Mouse (Mus musculus) liver, embryonic 16.5 days (tissue): ENCODE results near the gene Rai14. TPM values are rescaled to one million over a fixed set of nuclear protein-coding genes. Genes with fewer than 3 reads are reported as not detected.

Experiments
- ATAC-seq: fragments of 200-750 bp; cut with Nextera tagmentation; 2 replicates; pipeline ENCODE4 v1.8.0; 2017; ENCODE audit warnings: low read depth, mild to moderate bottlenecking, moderate number of reproducible peaks, moderate library complexity
- H3K27ac ChIP-seq: fragments of 300-500 bp; sonication (generic); 2 replicates; pipeline ENCODE4 v1.5.1; 2014; ENCODE audit warnings: mild to moderate bottlenecking, low read length
- H3K27me3 ChIP-seq: fragments of 300-500 bp; sonication (generic); 2 replicates; pipeline ENCODE4 v1.6.1; 2014; ENCODE audit warnings: low read depth, low read length, mixed read lengths; ENCODE audit not compliant: control insufficient read depth, insufficient read depth
- H3K36me3 ChIP-seq: fragments of 300-500 bp; sonication (generic); 2 replicates; pipeline ENCODE4 v1.6.1; 2014; ENCODE audit warnings: mild to moderate bottlenecking; ENCODE audit not compliant: control insufficient read depth, insufficient read depth
- H3K4me1 ChIP-seq: fragments of 300-500 bp; sonication (generic); 2 replicates; pipeline ENCODE4 v1.6.1; 2014; ENCODE audit warnings: low read depth, low read length, mixed read lengths; ENCODE audit not compliant: control insufficient read depth
- H3K4me2 ChIP-seq: fragments of 300-500 bp; sonication (generic); 2 replicates; pipeline ENCODE4 v1.6.1; 2014; ENCODE audit warnings: low read depth, low read length, mixed read lengths
- H3K4me3 ChIP-seq: fragments of 300-500 bp; sonication (generic); 2 replicates; pipeline ENCODE4 v1.5.1; 2014; ENCODE audit warnings: low read depth, mild to moderate bottlenecking, low read length
- H3K9ac ChIP-seq: fragments of 300-500 bp; sonication (generic); 2 replicates; pipeline ENCODE4 v1.6.1; 2014; ENCODE audit warnings: low read depth, low read length
- H3K9me3 ChIP-seq: fragments of 300-500 bp; sonication (generic); replicated peaks from 2 replicates; pipeline ENCODE4 v1.6.1; 2016; ENCODE audit warnings: low read length; ENCODE audit not compliant: control insufficient read depth
- WGBS: fragments of 180-500 bp; shearing (Covaris S2); extraction: QIAGEN DNeasy Blood & Tissue Kit; methylation state at CpG from one replicate; pipeline ENCODE4 v1.1.7; 2014; ENCODE audit not compliant: insufficient replicate concordance; 5-methylcytosine and 5-hydroxymethylcytosine counted together
- polyA plus RNA-seq: library from polyadenylated mRNA; unstranded; fragments of >200 nt; fragmentation: Nextera tagmentation; extraction: Ambion mirVana; gene quantifications from 2 replicates; pipeline ENCODE4 v1.2.1, GENCODE M21; 2015

Gene Rai14
- polyA plus RNA-seq, 1 experiment from 2014 or later = 6.2 TPM

DNA sequence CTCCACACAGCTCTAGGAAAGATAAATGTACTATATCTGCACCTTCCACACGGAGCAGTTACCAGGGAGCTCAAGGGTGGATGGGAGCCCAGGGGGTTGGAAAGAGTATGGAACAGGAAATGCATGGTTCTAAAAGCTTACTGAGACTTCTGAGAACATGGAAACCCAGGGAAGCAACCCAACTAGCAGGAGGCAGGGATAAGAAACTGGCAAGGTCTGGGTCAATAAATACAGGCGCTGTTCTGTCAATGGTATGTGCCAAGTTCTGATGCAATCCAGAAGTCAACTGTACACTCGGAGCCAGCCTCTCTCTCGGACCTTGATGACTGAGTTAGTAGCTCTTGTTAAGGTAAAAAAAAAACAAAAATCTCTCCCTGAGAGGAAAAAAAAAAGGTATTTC lies 42.6 kb downstream of the Rai14 start:
- Histone ChIP-seq H3K9me3 (no peaks in the 10 kb centered on the region), H3K27ac (no peak overlapping the region), H3K27me3 (no peaks in the 10 kb centered on the region), H3K4me3 (no peak overlapping the region), H3K4me1 (no peaks in the 10 kb centered on the region), H3K9ac (no peak overlapping the region), H3K36me3 (no peaks in the 10 kb centered on the region), H3K4me2 (no peak overlapping the region)
- WGBS = 61% methylated on average over 4 of the region's 4 CpGs
- 0 out of 2 replicates have a peak, but pooled peaks have one; percentile 53 for ATAC-seq

DNA sequence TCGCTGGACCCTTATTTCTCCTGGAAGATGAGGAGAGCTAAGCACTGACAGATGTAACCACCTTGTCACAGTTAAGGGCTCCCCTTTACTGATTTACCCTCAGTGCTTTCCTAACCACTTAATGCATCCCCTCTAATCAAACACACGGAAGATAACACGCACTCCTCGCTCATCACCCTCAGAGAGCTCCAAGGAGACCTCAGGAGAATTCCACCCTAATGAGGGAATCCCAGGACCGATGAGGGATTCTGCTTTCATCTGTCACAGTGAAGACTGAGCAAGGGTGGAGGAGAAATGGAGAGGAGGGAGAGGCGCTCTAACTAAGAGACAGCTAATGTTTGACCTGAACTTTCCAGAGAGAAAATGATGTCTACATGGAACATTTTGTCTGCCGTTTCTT lies 44.3 kb downstream of the Rai14 start:
- H3K9ac ChIP-seq = no peak overlapping the region
- H3K4me2 ChIP-seq = no peak overlapping the region
- WGBS = 69% methylated on average over 7 of the region's 7 CpGs
- no peak overlapping the region for H3K4me3 ChIP-seq
- H3K4me1 ChIP-seq = no peaks in the 10 kb centered on the region
- no peak for ATAC-seq
- H3K27ac ChIP-seq = no peak overlapping the region
- no peaks in the 10 kb centered on the region for H3K27me3 ChIP-seq
- H3K36me3 ChIP-seq = no peaks in the 10 kb centered on the region
- H3K9me3 ChIP-seq = no peaks in the 10 kb centered on the region

GRCm38 (mm10) chr15:10668120-10668900 lies 46.1 kb downstream of the Rai14 start:
- H3K4me3 ChIP-seq = no peak overlapping the region
- no peak for ATAC-seq
- H3K36me3 ChIP-seq = no peaks in the 10 kb centered on the region
- 60% methylated on average over 10 of the region's 10 CpGs for WGBS
- H3K9ac ChIP-seq = no peak overlapping the region
- no peaks in the 10 kb centered on the region for H3K27me3 ChIP-seq
- no peak overlapping the region for H3K27ac ChIP-seq
- no peaks in the 10 kb centered on the region for H3K4me1 ChIP-seq
- H3K9me3 ChIP-seq = no peaks in the 10 kb centered on the region
- H3K4me2 ChIP-seq = no peak overlapping the region

DNA sequence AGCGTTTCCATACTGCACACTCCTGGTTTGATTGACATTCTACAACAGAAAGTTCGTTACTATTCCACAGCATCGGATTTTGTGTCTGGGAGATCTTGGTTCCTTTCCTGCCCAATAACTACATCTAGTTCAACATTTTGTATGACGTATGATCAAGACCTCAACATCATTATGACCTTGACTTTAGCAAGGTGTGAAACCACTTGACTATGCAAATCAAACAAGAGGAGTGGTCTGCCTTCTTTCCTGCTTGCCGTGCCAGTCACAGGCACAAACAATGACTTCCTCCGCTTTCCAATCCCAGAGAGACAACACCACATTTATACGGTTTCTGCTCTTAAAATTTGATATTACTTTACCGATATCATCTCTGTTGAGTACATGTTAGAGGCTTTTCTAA lies 48.6 kb downstream of the Rai14 start:
- no peak overlapping the region for H3K4me3 ChIP-seq
- no peaks in the 10 kb centered on the region for H3K4me1 ChIP-seq
- no peak overlapping the region for H3K27ac ChIP-seq
- H3K9ac ChIP-seq = no peak overlapping the region
- no peak overlapping the region for H3K4me2 ChIP-seq
- WGBS = 60% methylated on average over 8 of the region's 8 CpGs
- H3K36me3 ChIP-seq = no peaks in the 10 kb centered on the region
- no peak for ATAC-seq
- no peaks in the 10 kb centered on the region for H3K27me3 ChIP-seq
- no peaks in the 10 kb centered on the region for H3K9me3 ChIP-seq

DNA sequence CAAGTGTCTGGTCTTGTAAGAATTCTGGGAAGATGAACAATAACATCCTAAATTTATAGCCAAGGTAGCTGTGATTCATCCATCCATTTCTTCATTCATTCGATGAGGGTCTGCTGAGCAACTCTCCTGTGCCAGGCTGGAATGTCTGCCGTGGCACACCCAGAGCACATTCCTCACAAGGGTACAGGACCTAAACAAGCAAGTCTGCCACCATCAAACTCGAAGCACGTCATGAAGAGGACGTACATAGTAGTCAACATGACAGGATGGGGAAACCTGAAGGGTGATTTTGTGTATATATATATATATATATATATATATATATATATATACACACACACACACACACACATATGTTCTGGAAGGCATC lies 49.9 kb downstream of the Rai14 start:
- WGBS = 62% methylated on average over 5 of the region's 5 CpGs
- H3K9ac ChIP-seq = no peak overlapping the region
- ATAC-seq = no peak

DNA sequence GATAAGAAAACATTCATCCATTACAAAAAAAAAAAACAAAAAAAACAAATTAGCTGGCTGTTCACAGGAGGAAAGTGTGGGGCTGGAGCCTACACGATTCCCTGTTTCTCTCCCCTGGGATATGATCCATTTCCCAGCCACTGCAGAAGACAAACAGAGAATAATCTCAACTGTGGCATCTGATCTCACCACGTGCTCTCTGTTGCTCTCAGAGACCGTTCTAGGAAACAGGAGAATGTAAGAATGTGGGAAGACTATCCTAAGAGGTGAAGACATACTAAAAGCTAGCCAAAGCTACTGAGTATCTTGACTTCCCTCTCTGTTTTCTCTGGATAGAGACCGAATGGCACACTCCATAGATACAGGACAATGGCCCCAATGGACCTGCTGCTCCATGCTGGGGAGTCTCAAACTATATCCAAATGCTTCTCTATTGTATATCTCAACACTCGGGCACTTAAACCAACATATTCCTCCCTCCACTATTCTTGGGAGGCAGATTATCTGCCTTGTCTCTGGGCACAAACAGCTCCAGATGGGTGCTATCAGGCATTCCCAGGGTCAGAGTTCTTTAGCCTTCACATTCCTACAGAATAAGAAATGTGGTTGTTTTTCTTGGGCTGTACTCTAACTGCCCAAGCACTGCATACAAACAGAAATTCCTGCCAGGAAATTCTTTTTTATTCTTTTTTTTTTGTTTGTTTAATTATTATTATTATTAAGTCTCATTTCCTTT lies 50.5 kb downstream of the Rai14 start:
- Histone ChIP-seq H3K27ac (no peak overlapping the region), H3K36me3 (no peaks in the 10 kb centered on the region), H3K27me3 (no peaks in the 10 kb centered on the region), H3K9me3 (no peaks in the 10 kb centered on the region), H3K4me2 (no peak overlapping the region), H3K4me3 (no peak overlapping the region), H3K9ac (no peak overlapping the region), H3K4me1 (no peaks in the 10 kb centered on the region; the same call in 1 of the 2 replicates)
- no peak for ATAC-seq
- 39% methylated on average over 5 of the region's 5 CpGs for WGBS

More for the DNA sequence above, 49.9 kb downstream of the Rai14 start:
- Histone ChIP-seq H3K27ac (no peak overlapping the region), H3K4me2 (no peak overlapping the region), H3K4me1 (no peaks in the 10 kb centered on the region), H3K27me3 (no peaks in the 10 kb centered on the region), H3K36me3 (no peaks in the 10 kb centered on the region), H3K9me3 (no peaks in the 10 kb centered on the region), H3K4me3 (no peak overlapping the region)

DNA sequence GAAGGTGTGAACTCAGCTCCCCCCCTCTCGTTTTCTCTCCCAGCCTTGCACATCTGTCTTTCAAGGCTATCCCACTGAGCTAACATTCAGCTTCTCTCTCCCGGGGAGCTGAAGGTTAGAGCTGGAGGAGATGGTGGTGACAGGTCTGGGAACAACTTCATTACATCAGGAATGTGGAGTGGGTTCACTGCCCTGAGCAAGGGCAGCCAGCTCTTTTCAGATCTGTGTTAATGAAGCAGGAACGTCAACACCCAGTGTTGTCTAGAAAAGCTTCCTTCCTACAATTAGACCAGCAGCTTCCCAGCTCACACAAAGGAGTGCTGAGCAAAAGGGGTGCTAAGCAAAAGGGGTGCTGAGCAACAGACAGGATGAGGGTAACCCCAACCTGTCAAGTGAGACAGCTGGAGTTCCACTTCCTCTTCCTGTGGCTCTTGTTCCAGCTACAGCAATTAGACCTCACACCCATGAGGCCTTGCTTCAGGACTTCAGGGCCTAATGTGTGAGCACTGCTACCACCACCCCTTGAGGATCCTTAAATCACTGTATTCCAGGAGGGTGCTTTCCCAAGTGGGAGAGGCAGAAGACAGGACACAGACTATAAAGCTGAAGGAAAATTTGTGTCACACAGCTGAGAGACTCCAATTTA lies 52.3 kb downstream of the Rai14 start:
- H3K27ac ChIP-seq = no peak overlapping the region
- no peaks in the 10 kb centered on the region for H3K36me3 ChIP-seq
- no peak for ATAC-seq
- no peak overlapping the region for H3K4me2 ChIP-seq
- no peaks in the 10 kb centered on the region for H3K27me3 ChIP-seq
- H3K9ac ChIP-seq = no peak overlapping the region
- no peak overlapping the region for H3K4me3 ChIP-seq
- no peaks in the 10 kb centered on the region; the same call in 1 of the 2 replicates for H3K4me1 ChIP-seq
- 20% methylated on average over 3 of the region's 3 CpGs for WGBS
- no peaks in the 10 kb centered on the region for H3K9me3 ChIP-seq

DNA sequence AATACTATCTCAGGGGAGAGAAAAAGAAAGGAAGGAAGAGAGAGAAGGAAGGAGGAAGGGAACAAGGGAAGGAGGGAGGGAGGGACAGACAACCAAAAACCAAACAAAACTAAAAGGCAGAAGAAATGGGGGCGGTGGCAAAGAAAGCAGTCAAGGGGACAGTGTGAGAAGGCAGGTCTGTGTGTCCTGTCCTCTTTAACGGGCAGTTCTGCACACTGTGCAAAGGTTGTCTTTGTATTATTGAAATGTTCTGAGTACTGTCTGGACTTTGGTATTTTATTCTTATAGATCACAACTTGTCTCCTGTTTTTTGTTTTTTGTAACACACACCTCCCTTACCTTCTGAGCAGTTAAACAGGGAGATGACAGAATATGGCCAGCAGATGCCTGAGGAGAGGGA lies 55.6 kb downstream of the Rai14 start:
- no peak overlapping the region for H3K27ac ChIP-seq
- H3K27me3 ChIP-seq = no peaks in the 10 kb centered on the region
- H3K4me1 ChIP-seq = no peaks in the 10 kb centered on the region; the same call in 1 of the 2 replicates
- H3K36me3 ChIP-seq = no peaks in the 10 kb centered on the region
- H3K4me2 ChIP-seq = no peak overlapping the region
- no peak overlapping the region for H3K9ac ChIP-seq
- ATAC-seq = no peak
- 73% methylated on average over 2 of the region's 2 CpGs for WGBS
- no peaks in the 10 kb centered on the region for H3K9me3 ChIP-seq
- H3K4me3 ChIP-seq = no peak overlapping the region

DNA sequence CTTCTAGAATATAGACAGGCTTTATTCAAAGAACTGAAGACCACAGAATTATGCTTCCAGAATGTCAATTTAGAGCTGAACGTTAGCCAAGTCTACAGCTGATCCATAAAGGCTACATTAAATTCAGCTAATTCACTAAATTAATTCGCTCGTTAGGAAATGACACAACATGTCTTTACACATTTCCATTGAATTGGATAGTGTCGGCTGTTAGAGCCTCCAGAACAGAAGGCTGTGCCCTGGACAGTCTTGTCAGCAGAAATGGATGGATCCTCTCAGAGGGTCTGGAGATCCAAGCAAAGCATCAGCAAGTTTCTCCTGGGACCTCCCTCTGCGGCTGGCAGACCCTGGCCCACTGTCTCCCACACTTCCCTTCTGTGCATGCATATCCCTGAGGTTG lies 58.3 kb downstream of the Rai14 start:
- WGBS = 73% methylated on average over 5 of the region's 5 CpGs
- H3K36me3 ChIP-seq = no peaks in the 10 kb centered on the region
- no peak for ATAC-seq
- H3K4me3 ChIP-seq = no peak overlapping the region
- no peaks in the 10 kb centered on the region; the same call in 1 of the 2 replicates for H3K4me1 ChIP-seq
- no peaks in the 10 kb centered on the region for H3K27me3 ChIP-seq
- no peak overlapping the region for H3K4me2 ChIP-seq
- no peak overlapping the region for H3K9ac ChIP-seq
- no peak overlapping the region for H3K27ac ChIP-seq
- H3K9me3 ChIP-seq = no peaks in the 10 kb centered on the region
